13 mouse cellular contexts compared by ENCODE assay signal in the genomic region with DNA sequence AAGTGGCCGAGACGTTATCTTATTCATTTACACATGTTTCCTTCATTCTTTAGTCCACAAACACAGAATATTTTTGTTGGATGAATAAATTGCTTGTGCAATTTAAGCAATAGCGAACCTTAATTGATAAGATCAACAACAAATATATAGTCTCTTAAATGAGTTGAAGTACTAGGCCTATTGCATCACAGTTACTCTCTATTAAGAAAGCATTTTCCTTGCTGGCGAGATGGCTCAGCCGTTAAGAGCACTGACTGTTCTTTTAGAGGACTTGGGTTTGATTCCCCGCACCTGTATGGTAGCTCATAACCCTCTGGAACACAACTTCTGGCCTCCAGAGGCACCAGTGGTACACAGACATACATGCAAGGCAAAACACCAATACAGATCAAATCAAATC. TPM values are rescaled to one million over a fixed set of nuclear protein-coding genes. Genes with fewer than 3 reads are reported as not detected.
"Had no signal": no experiment of that assay in that cellular context is flagged by ENCODE, and none has a peak within 500 bp of the region (broad histone marks: within the 10 kb centered on the region; RNA-seq: fewer than 3 reads in every experiment).

No protein-coding gene starts in this region.

- DNase-seq: left cerebral cortex, postnatal 4 days; liver; liver, embryonic 13.5 days; liver, postnatal 0 days; lung, adult 18-20 months; lung, adult 2 months; lung, embryonic 14.5 days; lung, postnatal 10 days; lung, postnatal 14 days; lung, postnatal 4 days; midbrain, embryonic 14.5 days had no signal

RNA-seq across cellular contexts. Expression of gene Mybpc1, which starts 47.9 kb away (rescaled TPM):
- polyA plus RNA-seq: liver, adult 2 months; macrophage had no signal
